Mouse (Mus musculus) ZHBTc4 (cell line): Measurements from ENCODE around the gene Hrh2.

Experiments used
- DNase-seq: peaks from one replicate; pipeline ENCODE4 v3.0.0-alpha.2; 2011; ENCODE audit warnings: low read depth, low spot score

Gene Hrh2

DNA sequence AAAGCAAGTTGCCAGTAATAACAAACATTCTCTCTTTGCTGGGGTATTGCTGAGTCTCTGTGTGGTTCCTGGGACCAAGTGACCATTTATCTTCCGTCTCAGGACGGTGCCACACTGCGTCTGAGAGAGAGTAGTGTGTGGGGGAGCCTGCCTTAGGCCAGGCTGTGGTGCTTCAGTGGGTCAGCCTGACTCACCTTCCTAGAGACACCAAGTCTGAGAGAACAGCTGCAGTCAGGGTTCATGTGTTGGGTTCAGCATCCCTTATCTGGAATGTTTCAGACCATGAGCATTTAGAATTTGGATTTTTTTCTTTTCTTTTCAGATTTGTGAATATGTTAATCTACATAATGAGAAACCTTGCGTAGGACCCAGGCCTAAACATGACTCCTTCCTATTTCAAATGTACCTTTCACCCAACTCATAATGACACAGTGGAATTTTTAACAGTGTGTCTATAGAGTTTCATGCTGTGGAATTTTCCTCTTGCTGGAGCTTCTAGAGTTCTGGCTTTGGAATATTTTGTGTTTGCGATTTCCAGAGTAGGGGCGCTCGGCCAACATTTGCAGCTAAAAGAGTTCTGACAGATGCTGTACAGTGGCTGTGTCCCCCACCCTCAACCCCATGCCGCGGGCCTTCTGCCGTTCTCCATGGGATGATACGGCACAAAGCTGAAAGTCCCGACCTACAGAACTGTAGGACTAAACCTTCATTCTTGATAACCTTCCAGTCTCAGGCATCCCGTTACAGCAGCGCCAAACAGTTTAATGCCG lies 71.0 kb downstream of the Hrh2 start:
- DNase-seq = no peak

- DNase-seq = no peak
Observed at GRCm38 (mm10) chr13:54263641-54264040, 71.7 kb downstream of the Hrh2 start.

- DNase-seq = no peak
Observed at GRCm38 (mm10) chr13:54266472-54266871, 74.5 kb downstream of the Hrh2 start.

- no peak for DNase-seq
Observed at GRCm38 (mm10) chr13:54269087-54269486, 77.2 kb downstream of the Hrh2 start.

DNA sequence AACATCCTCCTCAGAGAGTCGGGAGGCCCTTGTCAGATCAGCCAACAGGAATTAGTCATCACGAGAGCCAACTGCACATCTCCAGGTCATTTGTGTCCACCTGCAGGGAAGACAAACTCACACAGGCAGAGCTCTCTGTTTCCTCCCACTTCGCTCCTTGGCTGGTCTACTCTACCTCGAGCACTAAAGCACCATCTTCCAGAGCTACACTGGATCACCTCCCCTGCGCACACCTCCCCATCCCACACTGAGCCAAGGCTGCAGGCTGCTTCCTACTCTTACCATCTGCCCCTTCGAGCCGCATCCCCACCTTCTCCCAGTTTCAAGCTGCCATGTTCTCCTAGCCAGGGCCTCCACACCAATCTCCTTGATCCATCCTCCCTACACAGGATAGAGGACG lies 77.7 kb downstream of the Hrh2 start:
- no peak for DNase-seq

DNA sequence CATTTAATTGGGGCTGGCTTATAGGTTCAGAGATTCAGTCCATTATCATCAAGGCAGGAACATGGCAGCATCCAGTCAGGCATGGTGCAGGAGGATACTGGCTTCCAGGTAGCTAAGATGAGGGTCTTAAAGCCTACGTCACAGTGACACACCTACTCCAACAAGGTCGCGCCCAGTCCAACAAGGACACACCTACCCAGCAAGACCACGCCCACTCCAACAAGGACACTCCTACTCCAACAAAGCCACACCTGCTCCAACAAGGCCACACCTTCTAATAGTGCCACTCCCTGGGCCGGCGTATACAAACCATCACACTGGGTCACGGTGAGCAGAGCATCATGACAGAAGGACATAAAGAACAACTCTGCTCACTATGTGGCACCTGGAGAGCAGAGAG lies 80.1 kb downstream of the Hrh2 start:
- peak; percentile 38 for DNase-seq

- no peak for DNase-seq
Observed at GRCm38 (mm10) chr13:54277406-54277805, 85.5 kb downstream of the Hrh2 start.

DNA sequence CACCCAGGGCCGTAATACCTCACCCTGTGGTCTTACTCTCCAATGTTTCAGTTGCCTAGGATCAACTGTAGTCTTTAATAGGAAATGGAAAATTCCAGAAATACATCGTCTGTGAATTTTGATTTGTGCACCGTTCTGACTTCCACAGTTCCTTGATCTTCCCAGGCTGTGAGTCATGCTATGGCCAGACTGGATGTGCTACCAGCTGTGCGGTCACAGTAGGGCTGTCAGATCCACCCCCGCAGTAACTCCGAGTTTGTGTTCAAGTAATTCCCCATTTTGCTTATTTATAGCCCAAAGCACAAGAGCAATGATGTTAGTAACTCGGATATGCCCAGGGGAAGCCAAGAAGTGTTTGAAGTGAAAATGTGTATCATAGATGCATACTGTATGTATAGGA lies 88.4 kb downstream of the Hrh2 start:
- no peak for DNase-seq

- DNase-seq = no peak
Observed at GRCm38 (mm10) chr13:54281149-54281548, 89.2 kb downstream of the Hrh2 start.

GRCm38 (mm10) chr13:54281623-54282022 lies 89.7 kb downstream of the Hrh2 start:
- no peak for DNase-seq

DNA sequence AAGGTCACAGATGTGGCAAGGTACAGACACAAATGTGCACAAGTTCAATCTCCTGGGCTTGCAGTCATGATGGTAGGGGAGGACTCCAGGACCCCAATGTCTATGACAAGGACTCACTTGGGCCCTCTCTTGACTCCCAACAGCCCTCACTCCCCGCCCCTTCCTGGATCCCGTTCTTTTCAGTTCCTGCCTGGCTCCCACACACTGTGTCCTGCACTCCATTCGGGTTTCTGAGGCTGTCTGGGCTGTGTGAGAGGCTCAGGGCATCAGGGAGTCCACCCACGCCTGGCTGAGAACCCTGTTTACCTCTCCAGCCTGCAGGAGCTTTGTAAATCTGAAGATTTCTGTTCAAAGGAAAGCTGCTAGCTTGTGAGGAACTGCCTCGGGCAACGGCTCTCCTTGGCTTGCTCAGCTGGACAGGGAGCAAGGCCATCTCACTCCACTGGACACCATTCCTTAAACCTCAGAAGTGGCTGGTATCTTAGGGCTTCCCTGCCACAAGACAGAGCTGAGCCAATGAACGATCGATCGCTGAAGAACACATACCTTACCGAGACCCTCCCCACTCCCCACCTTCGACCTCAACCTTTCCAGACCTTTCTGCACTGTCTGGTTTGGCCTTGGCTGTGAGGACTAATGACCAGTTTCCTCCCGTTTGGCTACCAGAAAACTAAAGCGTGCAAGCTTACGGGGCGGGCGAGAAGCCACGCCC lies 90.4 kb downstream of the Hrh2 start:
- DNase-seq = no peak

- DNase-seq = peak; percentile 36
Observed at GRCm38 (mm10) chr13:54282861-54283206, 90.9 kb downstream of the Hrh2 start.
